Mouse (Mus musculus): ENCODE data around the gene Misp. TPM values are rescaled to one million over a fixed set of nuclear protein-coding genes. Genes with fewer than 3 reads are reported as not detected.
A peak's percentile ranks its signal among the peaks of the same experiment; 100 is the strongest.

Misp gene
- total RNA-seq (2021) = under 1 TPM; 0.22 to 0.30 TPM

- intact Hi-C loops (cut with DNase I) = no loop called here
- DNase-seq = no peak
Measured at GRCm38 (mm10) chr10:79820782-79821181, at the start of gene Misp. TSS of gene Misp (plus strand) at chr10:79820989.

GRCm38 (mm10) chr10:79772320-79772719 lies 48.5 kb upstream of the Misp start:
- no peak for DNase-seq
- intact Hi-C loops (cut with DNase I) = no loop called here

- DNase-seq = no peak
- intact Hi-C loops (cut with DNase I) = no loop called here
Measured at GRCm38 (mm10) chr10:79773208-79773607, 47.6 kb upstream of the Misp start.

GRCm38 (mm10) chr10:79774486-79775279 lies 46.1 kb upstream of the Misp start:
- DNase-seq = no peak
- intact Hi-C loops (cut with DNase I) = no loop called here

- intact Hi-C loops (cut with DNase I) = no loop called here
- DNase-seq = peak; percentile 43 to 57
Measured at GRCm38 (mm10) chr10:79777103-79777531, 43.7 kb upstream of the Misp start, which contains the start of gene Fstl3. TSS of gene Fstl3 (plus strand) at chr10:79777272.

GRCm38 (mm10) chr10:79778006-79778405 lies 42.8 kb upstream of the Misp start:
- peak; percentile 71 to 72 for DNase-seq
- intact Hi-C loops (cut with DNase I) = no loop called here

- intact Hi-C loops (cut with DNase I) = no loop called here
- DNase-seq = no peak
Measured at GRCm38 (mm10) chr10:79779193-79779592, 41.6 kb upstream of the Misp start.

GRCm38 (mm10) chr10:79779784-79780663 lies 40.8 kb upstream of the Misp start:
- intact Hi-C loops (cut with DNase I) = loop anchor here (5.0 to 10.0 kb wide), 2 partner anchors 37 to 185 kb away; no protein-coding TSS in a partner anchor

GRCm38 (mm10) chr10:79780664-79781015 lies 40.1 kb upstream of the Misp start:
- DNase-seq = no peak
- intact Hi-C loops (cut with DNase I) = loop anchor here (5.0 to 10.0 kb wide), 2 partner anchors 37 to 186 kb away; no protein-coding TSS in a partner anchor

More at GRCm38 (mm10) chr10:79779784-79780663, 40.8 kb upstream of the Misp start:
- peak; percentile 93 to 94 for DNase-seq

- intact Hi-C loops (cut with DNase I) = loop anchor here (5.0 to 10.0 kb wide), 2 partner anchors 36 to 186 kb away; no protein-coding TSS in a partner anchor
- DNase-seq = no peak
Measured at GRCm38 (mm10) chr10:79781139-79781538, 39.6 kb upstream of the Misp start.

GRCm38 (mm10) chr10:79781956-79782355 lies 38.8 kb upstream of the Misp start:
- DNase-seq = no peak
- intact Hi-C loops (cut with DNase I) = loop anchor here (5.0 to 10.0 kb wide), 2 partner anchors 35 to 187 kb away; no protein-coding TSS in a partner anchor

GRCm38 (mm10) chr10:79783050-79783449 lies 37.7 kb upstream of the Misp start:
- intact Hi-C loops (cut with DNase I) = loop anchor here (5.0 to 10.0 kb wide), 2 partner anchors 34 to 188 kb away; no protein-coding TSS in a partner anchor
- DNase-seq = peak in 1 of 2 experiments; percentile 39

- intact Hi-C loops (cut with DNase I) = loop anchor here (5.0 to 10.0 kb wide), 2 partner anchors 33 to 189 kb away; no protein-coding TSS in a partner anchor
- DNase-seq = peak in 1 of 2 experiments; percentile 44
Measured at GRCm38 (mm10) chr10:79783920-79784800, 36.6 kb upstream of the Misp start.

- intact Hi-C loops (cut with DNase I) = loop anchor here (1.0 to 10.0 kb wide), 3 partner anchors 20 to 194 kb away; no protein-coding TSS in a partner anchor
- DNase-seq = peak; percentile 76 to 90
Measured at GRCm38 (mm10) chr10:79788386-79789158, 32.2 kb upstream of the Misp start.

- intact Hi-C loops (cut with DNase I) = loop anchor here (2.0 to 10.0 kb wide), 2 partner anchors 95 to 195 kb away; no protein-coding TSS in a partner anchor
- no peak for DNase-seq
Measured at GRCm38 (mm10) chr10:79789581-79789980, 31.2 kb upstream of the Misp start.

GRCm38 (mm10) chr10:79790861-79791260 lies 29.9 kb upstream of the Misp start, which contains the start of gene Prss57:
TSS of gene Prss57 (minus strand) at chr10:79790961.
- no peak for DNase-seq
- intact Hi-C loops (cut with DNase I) = no loop called here

- DNase-seq = no peak
- intact Hi-C loops (cut with DNase I) = loop anchor here (1.0 kb wide), 1 partner anchor 20 kb away; no protein-coding TSS in a partner anchor
Measured at GRCm38 (mm10) chr10:79792339-79793040, 28.3 kb upstream of the Misp start.

All from heart, postnatal 10 days (tissue).